Mouse (Mus musculus): ENCODE measurements around the gene Syt2. TPM values are rescaled to one million over a fixed set of nuclear protein-coding genes. Genes with fewer than 3 reads are reported as not detected.

Gene Syt2
- polyA plus RNA-seq, 1 experiment, result 0.14 TPM

DNA sequence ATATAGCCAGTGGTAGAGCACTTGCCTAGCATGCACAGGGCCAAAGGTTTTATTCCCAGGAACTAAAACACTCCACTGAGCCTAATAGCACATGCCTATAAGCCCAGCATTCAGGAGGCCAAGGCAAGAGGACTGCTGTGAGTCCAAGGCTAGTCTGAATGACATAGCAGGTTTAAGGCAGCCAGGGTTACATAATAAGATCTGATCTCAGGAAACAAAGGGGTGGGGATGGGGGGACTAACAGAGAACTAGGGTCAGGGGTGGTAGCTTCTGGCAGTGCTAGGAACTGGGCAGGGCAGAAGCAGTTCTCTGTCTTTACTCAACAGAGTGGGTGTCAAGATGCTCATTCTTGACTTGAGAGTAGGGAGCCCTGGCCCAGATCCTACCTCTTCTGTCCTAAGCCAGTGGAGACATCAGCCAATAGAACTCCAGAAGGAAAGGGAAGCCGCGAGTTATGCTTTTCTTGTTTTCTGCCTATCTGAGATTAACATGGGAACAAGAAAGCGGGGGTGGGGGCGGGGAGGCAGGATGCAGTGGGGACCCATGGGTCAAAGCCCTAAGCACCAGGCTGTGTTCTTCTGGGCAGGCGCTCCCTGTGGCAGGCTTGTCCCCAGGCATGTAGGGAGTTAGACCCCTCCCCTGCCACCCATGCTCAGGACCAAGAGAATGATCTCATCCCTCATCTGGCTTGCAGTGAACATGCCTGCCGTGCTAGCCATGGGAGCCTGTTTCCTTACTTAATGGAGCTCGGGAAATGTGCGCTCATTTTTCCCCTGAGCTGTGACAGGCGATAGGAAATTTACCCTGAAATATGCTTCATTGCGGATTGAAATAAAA is 25.0 kb downstream of the Syt2 start:
- 64% methylated on average over 10 of the region's 10 CpGs for WGBS
- no peak for DNase-seq
- Histone ChIP-seq H3K4me3 (replicated peaks; ENCODE audit: extremely low read depth, low read depth, low read length) (no peak overlapping the region), H3K4me1 (ENCODE audit: control insufficient read depth, insufficient read depth, low read length) (no peaks in the 10 kb centered on the region)
- TF ChIP-seq POLR2A (IDR thresholded peaks at IDR 0.05; ENCODE audit: borderline replicate concordance, extremely low read depth, low read depth, low read length) (no peak), CTCF (IDR thresholded peaks at IDR 0.05; ENCODE audit: insufficient read depth, low read length) (no peak)

DNA sequence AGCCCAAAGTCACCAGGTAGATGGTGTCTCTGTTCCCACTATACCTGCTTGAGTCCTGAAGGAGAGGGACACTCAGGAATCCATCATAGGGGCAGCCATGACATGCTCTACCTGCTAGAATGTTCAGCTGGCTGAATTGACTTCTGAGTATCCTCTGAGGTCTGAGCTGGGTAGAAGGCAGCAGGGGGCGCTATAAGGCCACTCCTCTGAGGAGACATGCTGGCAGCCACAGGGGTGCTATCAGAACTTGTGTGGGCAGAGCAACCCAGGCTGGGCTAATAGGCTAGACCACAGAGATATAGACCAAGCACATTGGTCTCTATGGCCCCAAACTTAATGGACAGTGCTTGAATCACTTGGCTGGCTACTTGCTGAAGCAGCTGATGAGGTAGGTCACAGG is 27.8 kb downstream of the Syt2 start:
- no peak for TF ChIP-seq POLR2A (IDR thresholded peaks at IDR 0.05; ENCODE audit: borderline replicate concordance, extremely low read depth, low read depth, low read length)
- no peak; the same call in 1 of the 2 replicates for TF ChIP-seq CTCF (IDR thresholded peaks at IDR 0.05; ENCODE audit: insufficient read depth, low read length)
- DNase-seq, result no peak
- no peaks in the 10 kb centered on the region for H3K4me1 ChIP-seq (ENCODE audit: control insufficient read depth, insufficient read depth, low read length)
- H3K4me3 ChIP-seq (replicated peaks; ENCODE audit: extremely low read depth, low read depth, low read length), result no peak overlapping the region
- WGBS, result 19% methylated on average over 1 of the region's 1 CpGs

DNA sequence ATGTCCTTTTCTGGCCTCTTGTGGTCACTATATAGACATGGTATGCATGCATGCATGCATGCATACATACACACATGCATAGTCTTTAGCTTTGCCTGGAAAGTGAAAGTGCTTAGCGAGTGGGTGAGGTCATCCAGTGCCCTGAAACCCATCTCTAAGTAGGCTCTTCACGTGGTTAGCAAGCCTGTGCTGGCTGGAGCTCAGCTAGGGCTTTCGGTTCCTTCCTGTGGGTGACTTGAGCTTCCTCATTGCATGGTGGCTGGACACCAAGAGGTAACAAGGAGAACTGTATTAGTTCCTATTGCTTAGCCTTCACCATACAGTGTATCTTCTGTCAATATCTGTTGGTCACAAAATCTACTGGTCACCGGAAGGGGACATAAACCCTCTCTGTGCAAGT is 33.0 kb downstream of the Syt2 start:
- DNase-seq, result no peak
- TF ChIP-seq POLR2A (IDR thresholded peaks at IDR 0.05; ENCODE audit: borderline replicate concordance, extremely low read depth, low read depth, low read length) (no peak), CTCF (IDR thresholded peaks at IDR 0.05; ENCODE audit: insufficient read depth, low read length) (no peak)
- WGBS, result 37% methylated on average over 4 of the region's 4 CpGs

DNA sequence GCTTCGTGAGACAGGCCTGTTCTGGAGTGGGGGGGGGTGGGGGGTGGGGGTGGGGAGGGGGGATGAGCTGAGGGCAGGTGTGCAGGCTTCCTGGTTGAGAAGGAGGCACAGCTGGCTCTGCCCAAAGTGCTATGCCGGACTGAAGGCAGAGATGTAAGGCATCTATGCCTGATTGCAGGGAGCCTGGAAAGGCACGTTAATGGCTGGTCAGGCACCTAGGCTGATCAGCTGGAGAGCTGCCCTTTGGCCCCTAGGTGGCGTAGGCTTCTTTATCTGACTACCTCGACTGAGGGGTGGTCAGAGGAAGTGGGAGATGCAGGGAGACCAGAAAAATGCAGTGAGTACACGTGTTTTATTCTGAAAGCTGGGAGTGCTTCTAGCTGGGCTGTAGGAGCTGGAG is 34.1 kb downstream of the Syt2 start:
- Histone ChIP-seq H3K4me1 (ENCODE audit: control insufficient read depth, insufficient read depth, low read length) (no peaks in the 10 kb centered on the region), H3K4me3 (replicated peaks; ENCODE audit: extremely low read depth, low read depth, low read length) (no peak overlapping the region)
- TF ChIP-seq CTCF (IDR thresholded peaks at IDR 0.05; ENCODE audit: insufficient read depth, low read length), result no peak
- TF ChIP-seq POLR2A (IDR thresholded peaks at IDR 0.05; ENCODE audit: borderline replicate concordance, extremely low read depth, low read depth, low read length), result no peak
- DNase-seq, result no peak
- WGBS, result 17% methylated on average over 6 of the region's 6 CpGs

More for the DNA sequence above, 33.0 kb downstream of the Syt2 start:
- H3K4me3 ChIP-seq (replicated peaks; ENCODE audit: extremely low read depth, low read depth, low read length), result no peak overlapping the region
- no peaks in the 10 kb centered on the region for H3K4me1 ChIP-seq (ENCODE audit: control insufficient read depth, insufficient read depth, low read length)

DNA sequence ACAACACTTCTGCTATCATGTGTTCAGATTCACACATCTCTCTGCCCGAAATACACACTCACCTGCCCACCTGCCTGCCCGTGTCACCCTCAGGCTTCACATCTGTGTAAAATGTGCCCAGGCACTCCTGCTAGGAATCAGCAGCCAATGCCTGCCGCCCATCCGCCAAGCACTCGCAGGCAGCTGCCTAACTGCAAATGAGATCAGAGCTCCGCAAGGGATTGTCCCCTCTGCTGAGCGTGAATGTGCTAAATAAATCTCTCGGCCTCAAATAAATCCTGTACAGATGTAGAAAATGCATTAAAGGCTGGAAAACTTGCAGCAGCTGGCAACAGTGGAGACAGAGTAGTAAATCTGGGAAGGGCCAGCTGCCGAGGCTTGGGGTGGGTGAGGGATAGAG is 36.0 kb downstream of the Syt2 start:
- Histone ChIP-seq H3K4me3 (replicated peaks; ENCODE audit: extremely low read depth, low read depth, low read length) (no peak overlapping the region), H3K4me1 (ENCODE audit: control insufficient read depth, insufficient read depth, low read length) (no peaks in the 10 kb centered on the region)
- 50% methylated on average over 9 of the region's 9 CpGs for WGBS
- TF ChIP-seq POLR2A (IDR thresholded peaks at IDR 0.05; ENCODE audit: borderline replicate concordance, extremely low read depth, low read depth, low read length) (no peak), CTCF (IDR thresholded peaks at IDR 0.05; ENCODE audit: insufficient read depth, low read length) (no peak)
- no peak for DNase-seq

DNA sequence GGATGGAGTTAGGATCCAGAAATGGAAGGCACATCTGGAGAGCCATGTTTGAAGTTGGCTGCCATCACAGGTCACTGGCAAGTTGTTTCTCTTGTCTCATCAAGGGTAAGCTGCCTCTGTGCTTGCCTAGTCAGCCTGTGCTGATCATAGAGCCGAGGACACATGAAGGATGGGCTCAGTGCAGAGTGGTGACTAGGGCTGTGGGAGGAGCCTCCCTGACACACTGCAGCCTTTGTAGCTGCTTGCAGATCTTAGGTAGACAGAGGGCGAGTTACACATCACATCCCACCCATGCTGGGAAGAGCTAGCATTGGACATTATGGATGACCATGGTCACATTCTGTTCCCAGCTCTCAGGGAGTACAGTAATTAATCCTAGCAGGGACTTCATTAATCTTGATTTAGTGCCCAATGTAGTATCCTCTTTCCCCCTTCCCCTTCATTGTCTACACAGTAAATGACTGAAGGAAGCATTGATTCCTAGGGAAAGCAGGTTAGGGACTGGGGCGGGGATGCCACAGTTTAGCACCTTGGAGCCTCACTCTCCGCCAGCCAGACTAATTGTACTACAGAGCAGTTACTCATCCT is 40.5 kb downstream of the Syt2 start:
- no peak for DNase-seq
- TF ChIP-seq POLR2A (IDR thresholded peaks at IDR 0.05; ENCODE audit: borderline replicate concordance, extremely low read depth, low read depth, low read length), result no peak
- no peak for TF ChIP-seq CTCF (IDR thresholded peaks at IDR 0.05; ENCODE audit: insufficient read depth, low read length)
- Histone ChIP-seq H3K4me3 (replicated peaks; ENCODE audit: extremely low read depth, low read depth, low read length) (no peak overlapping the region), H3K4me1 (ENCODE audit: control insufficient read depth, insufficient read depth, low read length) (no peaks in the 10 kb centered on the region)
- 55% methylated on average over 4 of the region's 4 CpGs for WGBS

DNA sequence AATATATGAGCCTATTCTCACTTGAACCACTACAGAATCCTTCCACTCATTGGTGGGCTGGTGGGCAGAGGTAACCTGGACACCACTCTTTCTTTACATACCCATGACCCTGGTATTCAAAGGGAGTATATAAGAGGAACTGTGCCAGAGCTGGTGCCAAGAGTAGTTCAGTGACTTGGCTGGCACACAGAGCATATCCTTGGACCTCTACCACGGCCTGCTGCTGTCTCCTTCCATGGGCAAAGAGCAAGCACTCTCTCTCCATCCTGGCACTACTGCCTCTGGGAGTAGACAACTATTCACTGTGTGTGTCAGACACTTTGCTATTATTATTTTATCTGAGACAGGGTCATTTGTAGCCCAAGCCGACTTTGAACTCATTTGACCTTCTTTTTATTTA is 49.8 kb downstream of the Syt2 start:
- no peak overlapping the region for H3K4me3 ChIP-seq (replicated peaks; ENCODE audit: extremely low read depth, low read depth, low read length)
- H3K4me1 ChIP-seq (ENCODE audit: control insufficient read depth, insufficient read depth, low read length), result no peaks in the 10 kb centered on the region
- DNase-seq, result no peak
- WGBS, result 54% methylated on average over 2 of the region's 2 CpGs
- TF ChIP-seq CTCF (IDR thresholded peaks at IDR 0.05; ENCODE audit: insufficient read depth, low read length) (no peak), POLR2A (IDR thresholded peaks at IDR 0.05; ENCODE audit: borderline replicate concordance, extremely low read depth, low read depth, low read length) (no peak)

DNA sequence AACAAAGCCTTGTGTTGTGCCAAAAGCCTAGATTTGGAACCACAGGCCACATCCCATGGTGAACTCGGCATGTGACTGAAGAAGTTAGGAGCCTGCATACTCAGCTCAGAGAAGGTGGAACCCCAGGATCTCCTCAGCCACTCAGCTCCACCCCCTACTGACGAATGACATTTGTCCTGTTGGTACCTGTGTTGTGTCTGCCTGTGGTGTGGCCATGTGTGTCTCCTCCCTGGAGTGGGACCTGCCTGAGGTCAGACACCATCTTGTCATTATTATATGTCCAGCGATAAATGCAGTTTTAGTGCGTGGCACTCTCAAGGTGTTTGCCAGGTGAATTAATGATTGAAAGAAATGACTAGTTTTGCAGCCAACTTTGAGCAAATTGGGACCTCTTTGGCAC is 50.6 kb downstream of the Syt2 start:
- DNase-seq, result no peak
- H3K4me3 ChIP-seq (replicated peaks; ENCODE audit: extremely low read depth, low read depth, low read length), result no peak overlapping the region
- TF ChIP-seq POLR2A (IDR thresholded peaks at IDR 0.05; ENCODE audit: borderline replicate concordance, extremely low read depth, low read depth, low read length) (no peak), CTCF (IDR thresholded peaks at IDR 0.05; ENCODE audit: insufficient read depth, low read length) (no peak)
- no peaks in the 10 kb centered on the region for H3K4me1 ChIP-seq (ENCODE audit: control insufficient read depth, insufficient read depth, low read length)
- 80% methylated on average over 4 of the region's 4 CpGs for WGBS

DNA sequence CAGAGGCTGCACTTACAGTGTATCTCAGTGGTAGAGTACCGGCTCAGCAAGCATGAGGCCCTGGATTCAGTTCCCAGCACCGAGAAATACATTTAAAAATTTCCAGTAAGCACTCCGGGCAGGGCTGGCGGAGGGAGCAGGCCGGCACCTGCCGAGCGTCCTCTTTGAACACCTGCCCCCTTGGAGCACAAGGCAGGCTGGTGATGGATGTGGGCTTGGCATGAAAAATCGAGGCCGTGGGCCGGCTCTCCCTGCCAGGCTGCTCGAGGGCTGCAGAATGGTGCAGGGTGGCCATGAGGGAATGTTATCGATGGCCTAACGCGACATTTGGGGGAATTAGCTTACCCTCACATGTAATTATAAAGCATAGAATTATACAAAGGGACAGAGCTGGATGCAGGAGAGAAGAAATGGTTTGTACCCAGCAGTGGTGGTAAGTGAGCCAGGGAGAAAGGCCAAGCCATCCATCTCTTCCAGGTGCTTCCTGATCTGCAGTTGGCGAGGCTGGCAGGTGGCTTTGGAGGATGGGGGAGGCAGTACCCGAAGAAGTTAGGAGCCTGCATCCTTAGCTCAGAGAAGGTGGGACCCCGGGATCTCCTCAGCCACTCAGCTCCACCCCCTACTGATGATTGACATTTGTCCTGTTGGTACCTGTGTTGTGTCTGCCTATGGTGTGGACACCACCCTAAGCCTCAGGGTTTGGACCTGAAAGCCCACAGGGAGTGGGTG is 51.2 kb downstream of the Syt2 start:
- Histone ChIP-seq H3K4me3 (replicated peaks; ENCODE audit: extremely low read depth, low read depth, low read length) (no peak overlapping the region), H3K4me1 (ENCODE audit: control insufficient read depth, insufficient read depth, low read length) (no peaks in the 10 kb centered on the region)
- no peak for DNase-seq
- TF ChIP-seq CTCF (IDR thresholded peaks at IDR 0.05; ENCODE audit: insufficient read depth, low read length) (no peak), POLR2A (IDR thresholded peaks at IDR 0.05; ENCODE audit: borderline replicate concordance, extremely low read depth, low read depth, low read length) (no peak)
- WGBS, result 81% methylated on average over 17 of the region's 17 CpGs
